Mouse (Mus musculus) cerebellum, postnatal 10 days (tissue): ENCODE measurements around the gene Fryl.
"Not testable (repeated sequence)": the region's sequence is repeated elsewhere in the genome, so short reads cannot be mapped to it uniquely, and the experiment has no call there.

Source experiments
- DNase-seq, 2 experiments: peaks; one replicate each; pipeline ENCODE4 v3.0.0; 2021; ENCODE audit warnings: mixed read lengths in 2 of 2

Gene Fryl

DNA sequence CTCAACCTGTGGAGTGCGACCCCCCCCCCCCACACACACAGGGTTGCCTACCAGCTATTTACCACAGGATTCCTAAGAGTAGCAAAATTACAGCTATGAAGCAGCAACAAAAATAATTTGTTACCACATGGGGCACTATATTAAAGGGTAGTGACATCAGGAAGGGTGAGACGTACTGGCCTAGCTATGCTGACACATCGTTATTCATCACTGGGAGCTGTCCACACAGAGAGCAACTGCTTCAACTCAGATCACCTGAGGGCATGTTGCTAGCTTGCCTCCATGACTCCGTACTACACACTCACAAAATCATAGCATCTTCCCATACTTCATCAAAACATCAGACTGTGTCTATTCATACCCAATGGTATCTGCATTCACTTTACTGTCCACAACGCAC, 176.6 kb downstream of the Fryl start:
- no peak for DNase-seq

DNA sequence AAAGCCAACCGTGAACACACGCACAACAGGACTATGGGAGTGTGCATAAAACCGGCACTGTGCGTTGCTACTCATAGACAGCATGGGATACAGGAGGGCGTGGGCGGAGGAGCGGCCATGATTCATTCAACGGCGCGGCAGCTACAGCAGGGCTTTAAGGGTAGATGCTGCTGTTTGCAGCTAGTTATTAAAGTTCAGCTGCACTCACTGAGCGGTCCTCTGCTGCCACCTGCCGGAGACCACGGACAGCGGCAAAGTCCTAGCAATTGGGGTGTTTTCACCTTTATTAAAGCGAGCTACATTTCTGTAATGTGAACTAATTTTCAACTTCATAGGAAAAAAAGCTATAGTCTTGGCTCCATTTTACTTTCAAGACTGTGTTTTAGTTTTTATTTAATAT, 185.1 kb downstream of the Fryl start:
- DNase-seq: peak; percentile 91

DNA sequence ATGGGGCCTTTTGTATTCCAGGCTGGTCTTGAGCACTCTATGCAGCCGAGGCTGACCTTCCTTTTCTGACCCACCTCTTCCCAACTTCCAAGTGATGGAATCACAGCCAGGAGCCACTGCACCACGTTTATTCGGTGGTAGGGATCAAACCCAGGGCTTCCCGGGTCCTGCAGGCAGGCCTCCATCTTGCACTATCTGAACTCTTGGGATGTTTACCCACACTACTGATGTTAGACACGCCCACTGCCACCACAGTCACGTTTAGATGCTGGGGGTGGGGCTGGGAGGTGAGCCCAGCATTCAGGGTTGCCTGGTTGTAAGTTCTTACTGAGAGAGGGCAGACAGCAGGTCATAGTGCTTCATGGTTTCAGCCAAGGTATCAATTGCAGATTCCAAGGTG, 189.5 kb downstream of the Fryl start:
- DNase-seq: no peak

DNA sequence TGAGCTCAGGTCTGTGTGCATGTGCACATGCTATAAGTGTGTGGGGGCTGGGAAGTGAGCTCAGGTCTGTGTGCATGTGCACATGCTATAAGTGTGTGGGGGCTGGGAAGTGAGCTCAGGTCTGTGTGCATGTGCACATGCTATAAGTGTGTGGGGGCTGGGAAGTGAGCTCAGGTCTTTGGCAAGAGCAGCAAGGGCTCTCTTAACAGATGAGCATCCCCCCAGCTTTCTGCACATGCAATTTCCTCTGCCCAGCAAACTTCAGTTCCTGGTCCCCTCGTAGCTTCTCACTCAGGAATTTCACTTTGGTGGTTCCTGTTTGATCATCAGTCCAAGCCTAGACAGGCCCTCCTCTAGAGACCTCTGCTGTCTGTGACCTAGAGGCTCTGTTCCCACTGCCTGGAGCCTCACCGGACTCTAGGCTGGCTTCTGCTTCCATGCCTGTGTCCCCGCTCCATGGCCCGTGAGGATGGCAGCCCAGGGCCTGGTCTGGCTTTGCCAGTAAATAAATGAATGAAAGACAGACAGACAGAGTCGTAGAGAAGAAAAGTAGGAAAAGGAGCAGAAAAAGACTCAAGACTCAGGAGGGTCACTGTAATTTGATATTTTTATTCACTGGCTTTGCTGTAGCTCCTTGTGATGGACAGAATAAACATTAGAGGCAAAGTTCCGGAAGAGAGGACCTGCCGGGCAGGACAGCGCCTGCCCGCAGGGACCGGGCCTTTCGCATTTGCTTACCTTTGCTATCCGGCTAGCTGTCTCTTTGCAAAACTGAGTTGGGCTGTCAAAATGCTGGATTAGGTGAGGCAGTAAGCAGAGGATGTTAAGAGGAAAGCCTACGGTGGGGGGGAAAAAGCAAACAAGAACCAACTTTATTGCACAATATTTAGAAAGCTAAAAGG, 192.4 kb downstream of the Fryl start:
- DNase-seq: no peak

DNA sequence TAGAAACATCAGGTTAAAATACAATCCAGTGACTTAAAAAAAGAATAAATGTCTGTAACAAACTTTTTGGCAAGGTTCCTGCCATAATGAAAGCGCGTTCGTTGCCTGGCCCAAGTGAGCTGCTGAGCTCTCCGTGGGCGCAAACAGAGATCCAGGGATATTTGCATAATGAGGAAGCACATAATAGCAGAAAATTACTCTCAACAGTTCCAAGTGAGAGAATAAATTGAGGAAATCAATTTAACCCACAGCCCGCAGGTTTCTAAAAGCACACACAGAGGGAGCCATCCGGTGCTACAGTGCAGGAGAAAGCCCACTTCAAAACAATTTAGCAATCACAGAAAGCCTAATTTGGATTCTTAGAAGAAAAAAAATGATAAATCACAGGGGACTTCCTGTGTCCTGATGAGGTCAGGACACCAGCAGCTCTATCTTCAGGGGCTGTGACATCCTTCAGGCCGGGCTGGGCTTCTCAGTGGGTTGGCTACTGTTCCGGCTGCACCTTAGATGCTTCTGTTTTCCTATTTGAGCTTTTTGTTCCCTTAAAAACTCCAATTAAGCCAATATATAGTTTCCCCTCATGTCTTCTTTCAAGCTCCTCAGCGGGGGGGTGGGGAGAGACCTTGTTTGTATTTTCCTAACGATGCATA, 194.8 kb downstream of the Fryl start:
- peak; percentile 10 to 32 for DNase-seq

DNA sequence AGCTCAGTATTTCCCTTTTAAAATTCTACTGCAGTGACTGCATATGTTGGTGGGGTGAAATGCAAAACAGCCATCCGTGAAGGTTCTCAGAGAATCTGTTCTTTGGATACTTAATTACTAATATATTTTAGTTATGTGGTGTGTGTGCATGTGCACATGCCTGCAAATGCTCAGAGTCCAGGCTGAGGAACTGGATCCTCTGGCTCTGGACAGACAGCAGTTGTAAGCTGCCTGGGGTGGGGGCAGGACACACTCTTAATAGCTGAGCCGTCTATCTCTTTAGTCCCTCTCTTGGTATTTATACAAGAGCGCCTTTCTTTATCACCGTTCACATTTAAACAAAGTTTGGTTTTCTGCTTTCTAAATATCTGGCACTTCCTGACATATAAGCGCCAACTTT, 199.5 kb downstream of the Fryl start:
- no peak for DNase-seq

DNA sequence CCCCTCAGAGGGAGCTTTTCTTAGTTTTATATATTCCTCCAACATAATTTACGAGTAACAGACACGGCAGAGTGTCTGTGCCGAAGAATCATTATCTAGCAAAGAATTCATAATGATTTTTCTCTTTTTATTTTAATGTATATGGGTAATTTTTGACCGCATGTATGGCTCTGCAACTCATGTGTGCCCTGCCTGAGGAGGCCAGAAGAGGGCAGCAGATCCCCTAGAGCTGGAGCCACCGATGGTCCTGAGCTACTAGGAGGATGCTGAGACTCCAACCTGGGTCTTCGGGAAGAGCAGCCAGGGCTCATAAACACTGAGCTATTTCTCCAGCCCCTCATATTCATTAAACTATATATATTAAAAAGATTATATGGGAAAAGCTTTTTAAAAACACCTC, 200.0 kb downstream of the Fryl start:
- DNase-seq: peak; percentile 28 to 30

DNA sequence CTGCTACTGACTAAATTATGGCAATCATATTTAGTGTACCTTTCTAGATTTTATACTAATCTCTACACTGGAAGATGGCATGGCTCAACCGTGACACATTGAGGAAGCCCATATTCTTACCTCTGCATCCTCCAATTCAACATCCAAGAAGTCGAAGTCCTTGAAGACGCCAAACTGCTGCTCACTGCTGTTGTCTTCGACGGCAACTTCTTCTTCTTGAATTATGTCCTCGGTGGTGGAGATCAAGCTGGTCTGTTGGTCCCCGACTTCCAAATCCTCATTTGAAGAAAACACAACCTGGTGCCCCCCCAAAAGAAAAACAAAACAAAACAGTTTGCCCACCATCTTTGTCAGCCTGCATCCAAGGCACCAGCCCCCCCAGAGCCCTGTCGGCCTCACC, 202.5 kb downstream of the Fryl start:
- no peak for DNase-seq

DNA sequence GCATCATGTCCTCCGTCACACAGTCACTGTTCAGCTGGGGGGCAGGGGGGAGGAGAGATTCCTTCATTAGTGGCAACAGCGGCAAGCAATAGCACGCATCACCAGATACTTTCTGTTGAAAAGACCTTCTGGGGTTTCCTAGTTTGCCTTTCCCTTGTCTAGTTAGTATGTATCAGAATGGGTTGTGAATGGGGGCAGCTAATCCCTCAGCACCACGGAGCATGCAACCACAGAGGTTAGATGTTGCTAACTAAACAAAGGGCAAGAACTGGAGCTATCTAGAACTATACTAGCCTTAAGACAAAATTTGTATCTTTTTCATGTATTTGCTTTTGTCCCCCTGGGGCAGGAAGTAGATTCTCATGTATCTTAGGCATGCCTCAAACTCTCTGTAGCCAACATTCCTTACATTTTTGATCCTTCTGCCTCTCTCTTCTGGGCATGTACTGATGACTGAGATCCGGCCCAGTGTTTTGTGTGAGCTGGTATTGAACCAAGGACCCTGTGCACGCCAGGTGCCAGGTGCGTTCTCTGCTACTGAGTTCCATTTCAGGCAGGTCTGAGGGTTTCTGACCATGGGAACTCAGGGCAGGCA, 208.7 kb downstream of the Fryl start:
- no peak for DNase-seq

DNA sequence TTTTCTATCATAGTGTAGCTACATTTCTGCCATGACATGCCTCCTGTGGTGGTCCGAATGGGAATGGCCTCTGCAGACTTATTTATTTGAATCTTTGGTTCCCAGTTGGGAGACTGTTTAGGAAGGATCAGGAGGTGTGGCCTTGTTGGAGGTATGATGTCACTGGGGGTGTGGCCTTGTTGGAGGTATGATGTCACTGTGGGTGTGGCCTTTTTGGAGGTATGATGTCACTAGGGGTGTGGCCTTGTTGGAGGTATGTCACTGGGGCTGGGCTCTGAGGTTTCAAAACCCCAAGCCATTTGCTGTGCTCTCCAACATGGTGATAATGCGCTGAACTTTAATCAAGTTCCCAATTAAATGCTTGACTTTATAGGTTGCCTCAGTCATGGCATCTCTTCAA, 212.4 kb downstream of the Fryl start:
- no peak for DNase-seq

DNA sequence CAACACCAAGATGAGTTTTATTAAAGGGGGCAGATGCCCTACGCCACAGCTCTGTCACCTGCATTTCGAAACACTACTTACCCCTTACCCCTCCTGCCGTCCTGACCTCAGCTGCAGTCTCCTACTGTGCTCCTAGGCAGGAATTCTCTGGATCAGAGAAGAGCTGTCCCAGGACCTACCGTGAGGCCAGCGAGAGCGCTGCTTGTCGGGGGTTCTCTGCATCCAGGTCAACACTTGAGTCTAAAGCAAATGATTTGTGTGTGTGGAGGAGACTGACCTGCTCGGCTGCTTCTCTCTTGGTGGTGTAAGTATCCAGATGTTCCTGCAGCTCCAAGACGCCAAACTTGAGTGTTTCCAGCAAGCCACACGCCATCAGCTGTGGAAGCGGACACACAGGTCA, 223.9 kb downstream of the Fryl start:
- DNase-seq: no peak

DNA sequence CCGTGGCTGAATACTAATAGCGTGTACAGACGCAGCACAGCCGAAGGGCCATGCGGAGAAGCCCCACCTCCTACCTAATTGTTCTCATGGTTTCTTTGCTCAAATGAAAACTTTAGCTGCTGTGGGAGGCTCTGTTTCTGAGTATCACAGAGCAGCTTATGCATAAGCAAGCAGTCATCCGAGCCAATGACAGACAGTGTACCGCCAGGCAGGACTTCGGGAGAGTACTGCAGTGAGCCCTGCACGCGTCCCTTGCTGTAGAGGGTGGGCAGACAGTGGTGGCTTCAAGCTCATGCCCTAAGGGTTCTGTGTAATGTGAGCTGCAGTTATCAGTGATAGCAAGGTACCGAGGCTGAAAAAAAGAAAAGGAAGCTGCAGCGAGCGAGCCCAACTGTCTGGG, 227.8 kb downstream of the Fryl start:
- no peak for DNase-seq

DNA sequence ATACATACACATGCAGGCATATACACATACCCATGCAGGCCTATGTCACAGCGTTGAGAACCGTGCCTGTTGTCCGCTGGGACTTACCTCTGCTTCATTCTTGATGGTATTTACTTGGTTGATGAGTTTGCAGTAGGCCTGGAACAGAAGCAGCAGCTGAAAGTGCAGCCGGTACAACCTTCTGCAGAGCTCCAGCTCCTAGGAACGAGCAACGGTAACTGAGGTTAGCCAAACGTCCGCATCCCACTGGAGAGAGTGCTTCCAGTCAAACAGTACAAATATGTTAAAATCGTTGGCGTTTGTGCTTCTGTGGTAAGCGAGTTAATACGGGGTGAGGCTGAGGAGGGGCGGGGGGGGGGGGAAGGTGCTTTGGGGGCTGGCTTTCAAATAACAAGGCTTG, 232.6 kb downstream of the Fryl start:
- no peak for DNase-seq

DNA sequence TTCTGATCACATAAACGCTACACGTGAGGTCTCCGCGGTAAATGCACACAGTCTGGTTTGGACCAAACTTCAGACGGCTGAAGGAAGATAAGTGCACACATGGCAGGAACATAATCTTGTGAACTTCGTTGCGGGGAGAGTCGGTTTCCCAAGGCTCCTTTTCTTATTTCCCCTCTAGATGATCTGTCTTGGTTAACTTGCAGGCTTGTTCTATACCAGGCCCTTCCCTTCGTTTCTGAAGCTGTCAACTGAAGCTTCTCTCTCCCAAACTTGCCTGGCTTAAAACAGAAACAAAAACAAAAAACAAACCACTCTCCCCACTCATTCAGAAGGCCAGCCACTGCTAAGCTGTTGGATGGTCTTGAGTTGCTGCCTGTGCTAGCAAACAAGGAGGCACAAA, 241.7 kb downstream of the Fryl start:
- DNase-seq: no peak

DNA sequence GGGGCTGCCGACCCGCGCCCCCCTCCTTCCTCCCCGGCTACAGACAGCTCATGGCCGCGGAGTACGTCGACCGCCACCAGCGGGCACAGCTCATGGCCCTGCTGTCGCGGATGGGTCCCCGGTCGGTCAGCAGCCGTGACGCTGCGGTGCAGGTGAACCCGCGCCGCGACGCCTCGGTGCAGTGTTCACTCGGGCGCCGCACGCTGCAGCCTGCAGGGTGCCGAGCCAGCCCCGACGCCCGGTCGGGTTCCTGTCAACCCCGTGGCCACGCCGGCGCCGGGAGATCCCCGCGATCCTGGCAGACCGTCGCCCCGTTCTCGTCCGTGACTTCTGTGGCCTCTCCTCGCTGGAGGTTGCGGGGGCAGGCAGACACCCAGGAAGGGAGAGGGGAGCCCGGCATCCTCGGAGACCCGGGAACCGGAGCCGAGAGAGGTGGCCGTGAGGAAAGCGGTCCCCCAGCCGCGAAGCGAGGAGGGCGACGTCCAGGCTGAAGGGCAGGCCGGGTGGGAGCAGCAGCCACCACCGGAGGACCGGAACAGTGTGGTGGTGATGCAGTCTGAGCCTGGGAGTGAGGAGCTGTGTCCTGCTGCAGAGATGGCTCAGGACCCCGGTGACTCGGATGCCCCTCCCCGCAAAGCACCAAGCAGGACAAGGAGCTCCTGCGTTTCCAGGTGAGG, 242.7 kb downstream of the Fryl start:
- DNase-seq: peak; percentile 23 to 26

DNA sequence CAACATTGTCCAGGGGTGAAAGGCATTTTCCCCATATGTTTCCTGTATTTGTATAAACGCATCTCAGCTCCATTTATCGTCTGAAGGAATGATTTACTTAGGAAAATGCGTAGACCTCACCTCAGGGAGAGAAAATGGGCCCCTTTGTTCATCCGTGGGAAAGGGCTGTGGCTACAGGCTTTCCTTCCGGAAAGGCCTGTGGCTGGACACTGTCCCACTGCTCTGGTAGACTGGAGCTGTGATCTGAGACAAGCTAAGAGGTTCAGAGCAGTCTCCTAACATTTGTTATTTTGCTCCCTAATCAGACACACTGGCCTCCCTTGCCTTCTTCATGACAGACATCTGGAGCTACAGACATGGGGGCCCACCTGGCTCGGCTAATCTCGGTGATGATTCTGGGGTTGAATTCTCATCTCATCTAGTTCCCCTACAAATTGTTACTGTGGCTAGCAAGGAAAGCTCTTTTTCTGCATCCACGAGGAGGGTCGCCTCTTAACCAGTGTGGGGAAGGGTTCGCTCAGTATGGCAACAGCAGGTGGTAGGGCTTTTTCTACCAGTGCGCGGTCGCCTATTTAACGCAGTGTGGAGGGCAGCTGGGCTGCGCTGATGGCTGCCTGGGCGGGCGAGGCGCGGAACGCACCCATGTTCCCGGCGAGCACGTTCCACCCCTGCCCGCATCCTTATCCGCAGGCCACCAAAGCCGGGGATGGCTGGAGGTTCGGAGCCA, 243.4 kb downstream of the Fryl start:
- not testable (repeated sequence) for DNase-seq

DNA sequence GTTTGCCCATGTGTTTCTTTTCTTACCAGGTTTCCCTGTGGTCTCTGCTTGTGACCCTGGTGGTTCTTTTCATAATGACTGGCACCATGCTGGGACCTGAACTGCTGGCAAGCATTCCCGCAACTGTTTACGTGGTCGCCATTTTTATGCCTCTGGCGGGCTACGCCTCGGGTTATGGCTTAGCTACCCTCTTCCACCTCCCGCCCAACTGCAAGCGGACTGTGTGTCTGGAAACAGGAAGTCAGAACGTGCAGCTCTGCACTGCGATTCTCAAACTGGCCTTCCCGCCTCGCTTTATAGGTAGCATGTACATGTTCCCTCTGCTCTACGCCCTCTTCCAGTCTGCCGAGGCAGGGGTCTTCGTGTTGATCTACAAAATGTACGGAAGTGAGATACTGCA, 244.6 kb downstream of the Fryl start:
- not testable (repeated sequence) for DNase-seq

DNA sequence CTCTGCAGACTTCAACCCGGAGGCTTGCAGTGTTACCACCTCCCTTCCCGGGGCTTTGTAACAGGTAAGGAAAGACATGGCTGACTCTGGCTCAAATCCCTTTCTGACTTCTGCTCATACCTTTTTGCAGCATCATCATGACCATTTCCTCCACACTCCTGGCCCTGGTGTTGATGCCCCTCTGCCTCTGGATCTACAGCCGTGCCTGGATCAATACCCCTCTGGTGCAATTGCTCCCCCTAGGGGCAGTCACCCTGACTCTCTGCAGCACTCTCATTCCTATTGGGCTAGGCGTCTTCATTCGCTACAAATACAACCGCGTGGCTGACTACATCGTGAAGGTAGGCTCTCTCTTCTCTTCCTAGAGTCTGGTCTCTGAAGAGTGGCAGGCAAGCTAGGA, 248.2 kb downstream of the Fryl start:
- not testable (repeated sequence) for DNase-seq

DNA sequence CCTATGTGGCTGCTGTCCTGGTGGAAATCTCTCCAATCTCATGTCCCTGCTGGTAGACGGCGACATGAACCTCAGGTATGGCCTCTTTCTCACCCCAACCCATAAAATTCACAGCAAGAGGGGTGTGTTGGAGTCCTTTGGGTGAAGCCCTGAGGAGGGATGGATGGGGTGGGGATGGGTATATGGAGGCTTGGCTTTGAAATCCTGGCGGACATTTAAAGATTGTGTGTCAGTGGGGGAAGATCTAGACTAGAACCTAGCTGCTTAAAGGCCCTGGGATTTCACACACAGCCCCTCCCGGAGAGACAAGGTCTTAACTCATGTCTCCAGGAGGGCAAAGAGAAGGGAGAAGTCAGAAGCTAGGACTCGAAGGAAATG, 248.8 kb downstream of the Fryl start:
- no peak for DNase-seq

DNA sequence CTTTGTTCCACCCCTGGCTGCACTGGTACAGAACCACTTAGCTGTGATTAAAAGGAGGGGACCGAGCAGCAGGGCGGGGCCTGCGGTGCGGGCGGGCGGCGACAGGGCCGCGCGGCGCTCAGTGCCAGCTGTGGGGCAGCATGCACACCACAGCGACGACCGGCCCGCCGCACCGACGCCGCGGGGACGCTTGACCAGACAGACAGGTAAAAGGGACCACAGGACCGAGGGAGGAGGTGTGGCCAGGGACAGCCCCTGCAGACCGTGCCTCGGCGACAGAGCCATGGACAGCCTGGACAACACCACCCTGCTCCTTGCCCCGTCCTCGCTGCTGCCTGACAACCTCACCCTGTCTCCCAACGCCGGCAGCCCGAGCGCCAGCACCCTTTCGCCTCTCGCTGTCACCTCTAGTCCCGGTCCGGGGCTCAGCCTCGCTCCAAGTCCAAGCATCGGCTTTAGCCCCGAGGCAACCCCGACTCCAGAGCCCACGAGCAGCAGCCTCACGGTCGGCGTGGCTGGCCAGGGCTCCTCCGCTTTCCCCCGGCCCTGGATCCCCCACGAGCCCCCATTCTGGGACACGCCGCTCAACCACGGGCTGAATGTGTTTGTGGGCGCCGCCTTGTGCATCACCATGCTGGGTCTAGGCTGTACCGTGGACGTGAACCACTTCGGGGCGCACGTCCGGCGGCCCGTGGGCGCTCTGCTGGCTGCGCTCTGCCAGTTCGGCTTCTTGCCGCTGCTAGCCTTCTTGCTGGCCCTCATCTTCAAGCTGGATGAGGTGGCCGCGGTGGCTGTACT, 249.4 kb downstream of the Fryl start, which contains the start of gene Slc10a4:
Gene Slc10a4, plus strand, starts transcription at position 100 of the 798 bp plus-strand sequence.
- DNase-seq: peak; percentile 43 to 45

DNA sequence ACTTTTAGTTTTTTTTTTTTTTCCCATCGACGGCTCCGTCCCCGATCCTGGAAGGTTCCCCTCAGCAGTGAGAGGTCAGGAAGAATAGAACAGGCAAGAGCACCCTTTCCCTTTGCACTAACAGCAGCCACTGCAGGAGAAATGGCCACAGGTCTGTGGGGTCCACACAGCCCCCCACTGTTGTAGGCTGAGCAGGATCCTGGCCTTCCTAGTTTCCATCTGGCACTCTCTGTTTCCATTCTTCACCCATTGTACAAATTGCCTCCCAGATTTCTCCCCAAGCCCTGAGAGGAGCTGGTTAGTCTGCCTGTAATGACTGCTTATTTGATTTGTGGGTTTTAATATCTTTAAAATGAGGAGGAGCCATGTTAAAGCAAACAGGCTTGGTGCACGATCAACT, 252.4 kb downstream of the Fryl start:
- DNase-seq: no peak

DNA sequence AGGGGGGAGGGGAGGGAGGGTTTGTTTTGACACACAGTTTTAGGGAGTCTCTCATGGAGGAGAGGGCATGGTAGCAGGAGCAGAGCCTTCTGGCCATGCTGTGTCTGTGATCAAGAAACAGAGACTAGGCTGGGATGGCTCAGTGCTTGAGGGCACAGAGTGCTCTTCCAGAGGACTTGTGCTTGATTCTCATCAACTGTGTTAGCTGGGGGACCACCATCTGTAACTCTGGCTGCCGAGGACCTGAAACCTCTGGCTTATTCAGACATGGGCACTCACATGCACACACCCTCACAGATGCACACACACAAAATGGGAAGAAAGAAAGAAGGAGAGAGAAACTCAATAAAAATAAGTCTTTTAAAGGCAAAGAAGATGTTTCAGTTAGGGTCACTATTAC, 257.9 kb downstream of the Fryl start:
- not testable (repeated sequence) for DNase-seq
